Mouse (Mus musculus): Measurements from ENCODE around the gene Kcnip4. TPM values are rescaled to one million over a fixed set of nuclear protein-coding genes. Genes with fewer than 3 reads are reported as not detected.

Kcnip4 gene
- polyA plus RNA-seq, 2 experiments = 2.1 to 3.7 TPM

DNA sequence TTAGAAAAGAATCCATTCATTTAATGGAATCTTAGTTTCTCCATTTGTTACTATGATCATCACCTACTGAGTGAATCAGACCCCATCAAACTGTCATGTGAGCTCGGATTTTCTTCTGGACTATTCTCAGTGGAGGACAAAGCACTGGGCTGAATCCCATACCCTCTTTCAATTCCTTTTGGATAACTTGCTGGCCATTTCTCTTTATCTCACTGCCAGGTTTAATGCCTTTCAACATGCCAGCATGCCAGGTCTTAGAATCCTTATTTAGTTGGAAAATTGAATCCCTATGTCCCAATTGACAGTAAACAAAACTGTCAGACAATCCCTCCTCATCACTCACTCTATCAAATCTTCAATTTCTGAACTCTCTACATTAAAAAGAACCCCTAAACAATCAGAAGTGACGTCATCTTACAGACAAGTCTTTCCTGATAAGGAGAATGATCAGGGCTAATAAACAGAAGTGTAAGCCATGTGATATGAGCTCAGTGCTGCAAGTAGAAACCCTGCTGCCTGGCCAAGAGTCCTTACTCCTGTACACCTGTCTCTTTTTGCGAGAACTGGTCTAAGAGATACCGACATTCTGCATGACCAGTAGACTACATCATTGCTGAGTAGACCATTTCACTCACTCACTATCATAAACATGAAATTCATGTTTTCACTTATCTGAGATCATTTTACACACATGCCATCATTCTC lies 466.9 kb downstream of the Kcnip4 start:
- TF ChIP-seq POLR2A (IDR thresholded peaks at IDR 0.05; ENCODE audit: borderline replicate concordance, extremely low read depth, insufficient read depth, insufficient read length) = no peak
- Histone ChIP-seq H3K4me3 (replicated peaks; ENCODE audit: low read length) (no peak overlapping the region), H3K4me1 (ENCODE audit: control insufficient read depth, insufficient read depth, low read length) (no peaks in the 10 kb centered on the region), H3K36me3 (ENCODE audit: control insufficient read depth, insufficient read depth, low read length) (no peaks in the 10 kb centered on the region), H3K27me3 (ENCODE audit: control insufficient read depth, insufficient read depth, low read length) (no peaks in the 10 kb centered on the region), H3K9ac (ENCODE audit: low read depth, low read length, severe bottlenecking) (no peak overlapping the region), H3K9me3 (ENCODE audit: control insufficient read depth, low read length) (no peaks in the 10 kb centered on the region), H3K4me2 (replicated peaks; ENCODE audit: low read depth, low read length, severe bottlenecking) (no peak overlapping the region), H3K27ac (replicated peaks; ENCODE audit: low read depth, low read length) (no peak overlapping the region)
- ATAC-seq (ENCODE audit: low FRiP score, low read depth) (no peak), DNase-seq (ENCODE audit: low spot score) (no peak)
- 80% methylated on average over 4 of the region's 4 CpGs for whole genome bisulfite sequencing

DNA sequence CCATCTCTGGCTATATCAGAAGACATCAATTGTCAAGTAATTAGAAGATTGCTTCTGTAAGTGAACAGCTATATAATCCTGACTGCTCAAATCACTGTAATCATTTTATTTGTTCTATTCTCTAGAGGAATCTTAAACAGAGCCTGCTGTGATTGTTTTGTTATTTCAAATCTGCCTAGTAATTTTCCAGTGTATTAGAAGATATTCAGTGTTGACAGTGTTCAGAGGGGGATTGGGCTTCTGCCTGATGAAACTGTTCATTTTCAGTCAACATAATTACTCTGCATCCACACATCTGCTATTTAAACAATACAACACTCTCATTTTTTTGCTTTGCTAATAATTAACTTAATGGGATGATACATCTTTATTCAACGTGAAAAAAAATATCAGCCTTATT lies 476.7 kb downstream of the Kcnip4 start:
- WGBS = 70% methylated on average over 1 of the region's 1 CpGs
- Histone ChIP-seq H3K4me3 (replicated peaks; ENCODE audit: low read length) (no peak overlapping the region), H3K4me2 (replicated peaks; ENCODE audit: low read depth, low read length, severe bottlenecking) (no peak overlapping the region), H3K9ac (ENCODE audit: low read depth, low read length, severe bottlenecking) (no peak overlapping the region), H3K27me3 (ENCODE audit: control insufficient read depth, insufficient read depth, low read length) (no peaks in the 10 kb centered on the region), H3K27ac (replicated peaks; ENCODE audit: low read depth, low read length) (no peak overlapping the region), H3K36me3 (ENCODE audit: control insufficient read depth, insufficient read depth, low read length) (no peaks in the 10 kb centered on the region), H3K9me3 (ENCODE audit: control insufficient read depth, low read length) (no peaks in the 10 kb centered on the region), H3K4me1 (ENCODE audit: control insufficient read depth, insufficient read depth, low read length) (no peaks in the 10 kb centered on the region)
- TF ChIP-seq POLR2A (IDR thresholded peaks at IDR 0.05; ENCODE audit: borderline replicate concordance, extremely low read depth, insufficient read depth, insufficient read length) = no peak
- ATAC-seq (ENCODE audit: low FRiP score, low read depth) (no peak), DNase-seq (ENCODE audit: low spot score) (no peak)

DNA sequence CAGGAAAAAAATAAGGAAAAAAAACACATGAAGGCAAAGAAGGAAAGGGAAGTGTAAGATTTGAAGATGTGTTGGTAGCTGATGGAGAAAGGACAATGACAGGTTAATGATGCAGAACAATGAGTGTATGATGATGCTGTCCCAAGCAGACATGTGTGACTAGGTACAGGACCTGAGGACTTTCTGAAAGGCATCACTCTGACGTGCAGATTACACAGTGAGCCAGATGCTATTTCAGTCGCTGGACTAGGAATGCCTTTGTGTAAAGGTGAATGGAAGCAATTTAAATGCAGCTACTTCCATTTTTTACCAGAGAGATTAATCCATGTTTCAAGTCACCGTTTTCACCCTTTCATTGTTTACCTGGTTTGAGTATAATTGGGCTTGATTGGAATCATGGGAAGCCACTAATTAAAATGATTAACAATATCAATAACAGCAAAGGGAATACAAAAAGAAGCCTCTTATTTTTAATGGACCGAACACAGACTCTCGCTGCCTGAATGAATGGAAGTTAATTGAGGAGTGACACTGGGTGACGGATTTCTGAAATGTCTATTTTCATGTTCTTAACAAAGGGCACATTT lies 483.4 kb downstream of the Kcnip4 start:
- Histone ChIP-seq H3K9me3 (ENCODE audit: control insufficient read depth, low read length) (no peaks in the 10 kb centered on the region), H3K4me1 (ENCODE audit: control insufficient read depth, insufficient read depth, low read length) (no peaks in the 10 kb centered on the region), H3K27ac (replicated peaks; ENCODE audit: low read depth, low read length) (no peak overlapping the region), H3K4me3 (replicated peaks; ENCODE audit: low read length) (no peak overlapping the region), H3K9ac (ENCODE audit: low read depth, low read length, severe bottlenecking) (no peak overlapping the region), H3K4me2 (replicated peaks; ENCODE audit: low read depth, low read length, severe bottlenecking) (no peak overlapping the region), H3K36me3 (ENCODE audit: control insufficient read depth, insufficient read depth, low read length) (no peaks in the 10 kb centered on the region), H3K27me3 (ENCODE audit: control insufficient read depth, insufficient read depth, low read length) (no peaks in the 10 kb centered on the region)
- TF ChIP-seq POLR2A (IDR thresholded peaks at IDR 0.05; ENCODE audit: borderline replicate concordance, extremely low read depth, insufficient read depth, insufficient read length) = no peak
- ATAC-seq (ENCODE audit: low FRiP score, low read depth) (no peak), DNase-seq (ENCODE audit: low spot score) (no peak)
- 58% methylated on average over 6 of the region's 6 CpGs for WGBS

DNA sequence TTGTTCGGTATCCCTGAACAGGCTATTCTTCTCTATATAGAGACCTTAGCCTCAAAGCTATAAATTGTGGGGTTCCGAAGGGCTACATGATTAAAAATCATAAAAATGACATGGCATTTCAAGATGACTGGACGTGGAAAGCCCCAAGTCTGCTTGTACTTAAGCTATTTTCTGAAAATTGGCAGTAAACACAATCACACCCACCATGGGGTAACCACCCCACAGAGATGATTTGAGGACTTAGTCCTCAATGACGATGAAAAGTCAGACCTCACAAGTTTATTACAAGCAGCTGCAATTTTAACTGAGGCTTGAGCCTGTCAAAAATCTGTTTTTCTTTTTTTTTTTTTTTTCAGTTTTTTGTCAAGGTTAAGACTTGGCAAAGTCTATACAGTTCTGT lies 527.3 kb downstream of the Kcnip4 start:
- H3K9me3 ChIP-seq (ENCODE audit: control insufficient read depth, low read length) = no peaks in the 10 kb centered on the region
- DNase-seq (ENCODE audit: low spot score) = peak; percentile 4
- no peaks in the 10 kb centered on the region for H3K36me3 ChIP-seq (ENCODE audit: control insufficient read depth, insufficient read depth, low read length)
- no peak for ATAC-seq (ENCODE audit: low FRiP score, low read depth)
- no peak overlapping the region for H3K4me3 ChIP-seq (replicated peaks; ENCODE audit: low read length)
- no peaks in the 10 kb centered on the region for H3K27me3 ChIP-seq (ENCODE audit: control insufficient read depth, insufficient read depth, low read length)
- no peak overlapping the region for H3K27ac ChIP-seq (replicated peaks; ENCODE audit: low read depth, low read length)
- H3K9ac ChIP-seq (ENCODE audit: low read depth, low read length, severe bottlenecking) = no peak overlapping the region
- no peak overlapping the region for H3K4me2 ChIP-seq (replicated peaks; ENCODE audit: low read depth, low read length, severe bottlenecking)
- TF ChIP-seq POLR2A (IDR thresholded peaks at IDR 0.05; ENCODE audit: borderline replicate concordance, extremely low read depth, insufficient read depth, insufficient read length) = no peak
- 18% methylated on average over 4 of the region's 4 CpGs for WGBS
- no peaks in the 10 kb centered on the region for H3K4me1 ChIP-seq (ENCODE audit: control insufficient read depth, insufficient read depth, low read length)

DNA sequence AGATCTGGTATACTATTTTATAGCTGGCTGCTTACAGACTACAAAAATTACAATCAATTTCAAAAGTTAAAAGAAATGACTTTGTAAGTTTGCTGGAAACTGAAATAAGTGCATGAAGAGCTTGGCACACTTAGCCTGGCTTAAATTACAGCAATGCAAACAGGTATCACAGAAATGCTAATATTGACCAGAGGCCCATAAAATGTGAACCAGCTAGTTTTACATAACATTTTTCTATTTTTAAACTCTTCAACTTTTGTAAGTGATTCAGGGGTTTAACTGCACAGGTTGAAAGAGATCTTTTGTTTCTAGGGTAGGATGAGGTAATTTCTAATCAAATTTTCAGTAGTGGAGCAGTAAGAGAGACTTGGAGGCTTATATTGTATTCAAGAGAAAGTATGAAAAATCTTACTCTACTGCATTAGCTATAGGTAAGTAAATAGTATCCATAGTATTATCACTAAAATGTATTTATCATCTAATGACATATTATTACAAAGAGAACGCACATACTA lies 535.5 kb downstream of the Kcnip4 start:
- H3K27ac ChIP-seq (replicated peaks; ENCODE audit: low read depth, low read length) = no peak overlapping the region
- ATAC-seq (ENCODE audit: low FRiP score, low read depth) = no peak
- H3K27me3 ChIP-seq (ENCODE audit: control insufficient read depth, insufficient read depth, low read length) = no peaks in the 10 kb centered on the region
- H3K36me3 ChIP-seq (ENCODE audit: control insufficient read depth, insufficient read depth, low read length) = no peaks in the 10 kb centered on the region
- H3K4me3 ChIP-seq (replicated peaks; ENCODE audit: low read length) = no peak overlapping the region
- 90% methylated on average over 1 of the region's 1 CpGs for WGBS
- H3K4me2 ChIP-seq (replicated peaks; ENCODE audit: low read depth, low read length, severe bottlenecking) = no peak overlapping the region
- TF ChIP-seq POLR2A (IDR thresholded peaks at IDR 0.05; ENCODE audit: borderline replicate concordance, extremely low read depth, insufficient read depth, insufficient read length) = no peak
- H3K9ac ChIP-seq (ENCODE audit: low read depth, low read length, severe bottlenecking) = no peak overlapping the region
- no peaks in the 10 kb centered on the region for H3K9me3 ChIP-seq (ENCODE audit: control insufficient read depth, low read length)
- DNase-seq (ENCODE audit: low spot score) = no peak
- H3K4me1 ChIP-seq (ENCODE audit: control insufficient read depth, insufficient read depth, low read length) = no peaks in the 10 kb centered on the region
